Mouse (Mus musculus) spleen, adult 2 months (tissue): ENCODE data around the gene Eng. TPM values are rescaled to one million over a fixed set of nuclear protein-coding genes. Genes with fewer than 3 reads are reported as not detected.
A peak's percentile ranks its signal among the peaks of the same experiment; 100 is the strongest.

Experiments used
- DNase-seq, 2 experiments: peaks; one replicate each; pipeline versions ENCODE4 v3.0.0 to v3.0.0-alpha.2; 2012 to 2021; ENCODE audit warnings: low spot score in 2 of 2, low read depth in 1 of 2
- H3K27ac ChIP-seq: fragments of 200-500 bp; 2 replicates; pipeline ENCODE4 v1.5.1; 2012; ENCODE audit warnings: low read length, inconsistent platforms; ENCODE audit not compliant: insufficient read depth
- H3K27me3 ChIP-seq: fragments of 200-500 bp; 2 replicates; pipeline ENCODE4 v1.6.1; 2012; ENCODE audit warnings: mild to moderate bottlenecking, moderate library complexity, low read length, inconsistent platforms; ENCODE audit not compliant: control insufficient read depth, insufficient read depth
- H3K36me3 ChIP-seq: fragments of 200-500 bp; 2 replicates; pipeline ENCODE4 v1.6.1; 2012; ENCODE audit warnings: mild to moderate bottlenecking, low read length, inconsistent platforms; ENCODE audit not compliant: control insufficient read depth, insufficient read depth
- H3K4me1 ChIP-seq: fragments of 200-500 bp; 2 replicates; pipeline ENCODE4 v1.6.1; 2011; ENCODE audit warnings: inconsistent platforms; ENCODE audit not compliant: control insufficient read depth, insufficient read depth, insufficient read length
- H3K4me3 ChIP-seq: fragments of 200-500 bp; 2 replicates; pipeline ENCODE4 v1.5.1; 2011; ENCODE audit warnings: mild to moderate bottlenecking, inconsistent platforms; ENCODE audit not compliant: insufficient read depth, insufficient read length; ENCODE audit errors: extremely low read depth
- CTCF ChIP-seq: fragments of 200-500 bp; IDR thresholded peaks from 2 replicates; pipeline ENCODE4 v1.5.1; 2011; ENCODE audit warnings: mild to moderate bottlenecking, inconsistent platforms; ENCODE audit not compliant: insufficient read depth, insufficient read length, insufficient replicate concordance; ENCODE audit errors: extremely low read depth
- POLR2A ChIP-seq: fragments of 200-500 bp; IDR thresholded peaks from 2 replicates; pipeline ENCODE4 v1.6.1; 2011; ENCODE audit warnings: low read depth, low read length, inconsistent platforms
- WGBS: fragments of 180-500 bp; shearing (Covaris S2); methylation state at CpG from one replicate; pipeline ENCODE4 v1.1.7; 2018; 5-methylcytosine and 5-hydroxymethylcytosine counted together
- polyA plus RNA-seq: library from polyadenylated mRNA; depleted of rRNA; stranded (reverse); fragments of >200 nt; gene quantifications from 2 replicates; pipeline ENCODE4 v1.2.3, GENCODE M21; 2012

Gene Eng
- polyA plus RNA-seq, 1 experiment, result 132 TPM

- H3K4me3 ChIP-seq, result peak overlapping the region; percentile 82
Measured at GRCm38 (mm10) chr2:32693282-32693681, 46.9 kb downstream of the Eng start.

DNA sequence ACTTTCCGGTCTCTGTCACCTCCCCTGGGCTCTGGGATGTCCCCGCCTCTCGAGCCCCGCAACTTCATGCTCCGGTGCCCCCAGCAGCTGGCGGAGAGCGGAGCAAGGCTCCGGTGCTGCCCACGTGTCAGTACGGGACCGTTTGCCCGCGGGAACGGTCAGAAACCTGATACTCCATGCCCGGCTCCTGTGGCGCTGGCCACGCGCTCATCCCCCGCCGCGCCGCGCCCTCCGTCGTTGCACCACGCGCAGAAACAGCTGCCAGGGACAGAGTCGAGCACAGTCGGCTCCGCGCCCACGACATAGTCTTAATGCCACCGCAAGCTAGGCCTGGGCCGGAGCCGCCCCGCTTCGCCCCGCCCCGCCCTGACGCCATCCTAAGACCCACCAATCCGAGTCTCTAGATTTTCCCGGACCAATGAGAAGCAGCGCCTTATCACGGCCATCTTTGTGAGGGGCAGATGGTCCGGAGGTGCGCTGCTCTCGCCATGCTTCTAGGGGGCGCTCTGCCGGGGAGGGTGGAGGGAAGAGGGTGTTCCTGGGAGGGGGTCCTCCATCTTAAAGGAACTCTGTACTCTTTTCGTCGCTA lies 47.5 kb downstream of the Eng start:
- no peaks in the 10 kb centered on the region for H3K36me3 ChIP-seq
- H3K4me1 ChIP-seq, result no peaks in the 10 kb centered on the region; the same call in 1 of the 2 replicates
- peak overlapping the region; percentile 76 for H3K27ac ChIP-seq
- DNase-seq, result peak; percentile 92 to 94
- peak; percentile 82 for TF ChIP-seq CTCF
- peak; percentile 83 for TF ChIP-seq POLR2A
- H3K27me3 ChIP-seq, result no peaks in the 10 kb centered on the region
- H3K4me3 ChIP-seq, result peak overlapping the region; percentile 82
- under 1% methylated on average over 51 of the region's 51 CpGs for WGBS

More at GRCm38 (mm10) chr2:32693282-32693681, 46.9 kb downstream of the Eng start:
- no peak for DNase-seq
- WGBS, result 12% methylated on average over 7 of the region's 7 CpGs
- no peaks in the 10 kb centered on the region; the same call in 1 of the 2 replicates for H3K4me1 ChIP-seq
- H3K27me3 ChIP-seq, result no peaks in the 10 kb centered on the region
- TF ChIP-seq CTCF (no peak), POLR2A (no peak)
- H3K27ac ChIP-seq, result no peak overlapping the region
- no peaks in the 10 kb centered on the region for H3K36me3 ChIP-seq

GRCm38 (mm10) chr2:32694691-32695090 lies 48.3 kb downstream of the Eng start:
- H3K4me1 ChIP-seq, result no peaks in the 10 kb centered on the region; the same call in 1 of the 2 replicates
- H3K36me3 ChIP-seq, result no peaks in the 10 kb centered on the region
- H3K4me3 ChIP-seq, result no peak overlapping the region
- TF ChIP-seq CTCF, result no peak
- no peak for TF ChIP-seq POLR2A
- no peak overlapping the region for H3K27ac ChIP-seq
- WGBS, result 90% methylated on average over 12 of the region's 12 CpGs
- no peak for DNase-seq
- no peaks in the 10 kb centered on the region for H3K27me3 ChIP-seq

DNA sequence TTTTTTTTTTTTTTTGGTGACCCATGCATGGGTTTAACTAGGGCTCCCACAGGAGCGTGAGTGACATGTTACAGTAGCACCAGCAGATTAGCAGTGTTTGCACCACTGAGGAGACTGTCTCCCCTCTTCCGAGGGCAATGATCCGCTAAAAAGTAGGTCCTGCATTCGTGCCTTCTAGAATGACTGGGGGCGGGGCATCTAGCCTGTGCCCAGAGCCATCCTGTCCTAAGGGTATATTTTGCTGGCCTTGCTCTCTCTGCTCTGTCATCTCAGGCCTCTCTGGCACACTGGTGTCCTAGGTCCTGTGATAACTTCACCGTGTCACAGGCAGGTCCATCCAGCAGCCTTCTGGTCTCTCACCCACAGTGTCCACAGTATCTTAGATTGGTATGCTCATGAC lies 53.3 kb downstream of the Eng start:
- Histone ChIP-seq H3K36me3 (no peaks in the 10 kb centered on the region; the same call in 1 of the 2 replicates), H3K4me3 (no peak overlapping the region), H3K27ac (no peak overlapping the region), H3K27me3 (no peaks in the 10 kb centered on the region), H3K4me1 (no peaks in the 10 kb centered on the region)
- 91% methylated on average over 6 of the region's 6 CpGs for WGBS
- no peak for TF ChIP-seq CTCF
- no peak for TF ChIP-seq POLR2A
- DNase-seq, result no peak

- no peaks in the 10 kb centered on the region for H3K4me1 ChIP-seq
- H3K27ac ChIP-seq, result no peak overlapping the region
- H3K36me3 ChIP-seq, result peaks cover 6% of the 10 kb centered on the region
- TF ChIP-seq CTCF (no peak), POLR2A (no peak)
- no peaks in the 10 kb centered on the region for H3K27me3 ChIP-seq
- DNase-seq, result no peak
- 89% methylated on average over 14 of the region's 14 CpGs for WGBS
- H3K4me3 ChIP-seq, result no peak overlapping the region
Measured at GRCm38 (mm10) chr2:32700966-32701743, 54.8 kb downstream of the Eng start.

DNA sequence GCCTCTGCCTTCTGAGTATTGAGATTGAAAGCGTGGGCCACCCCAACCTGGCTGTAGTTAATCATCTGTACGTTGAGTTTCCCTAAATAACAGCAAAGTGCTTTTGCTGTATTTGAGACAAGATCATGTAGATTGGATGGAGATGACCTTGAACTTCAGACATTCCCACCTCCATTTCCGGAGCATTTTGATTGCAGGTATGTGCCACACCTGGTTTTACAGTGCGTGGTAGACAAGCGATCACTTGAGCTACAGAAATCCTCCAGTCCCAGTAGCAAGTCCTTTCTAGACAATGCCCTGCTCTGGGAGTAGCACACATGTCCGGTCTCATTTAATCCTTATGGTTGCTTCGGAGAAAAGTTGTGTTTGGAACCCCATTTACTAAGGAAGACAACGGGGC lies 56.7 kb downstream of the Eng start:
- Histone ChIP-seq H3K36me3 (peaks cover 19% of the 10 kb centered on the region), H3K4me1 (no peaks in the 10 kb centered on the region), H3K27me3 (no peaks in the 10 kb centered on the region), H3K4me3 (no peak overlapping the region), H3K27ac (no peak overlapping the region)
- WGBS, result 95% methylated on average over 8 of the region's 8 CpGs
- no peak for TF ChIP-seq POLR2A
- TF ChIP-seq CTCF, result no peak
- DNase-seq, result no peak

GRCm38 (mm10) chr2:32704021-32704421 lies 57.6 kb downstream of the Eng start, which contains the start of gene Fpgs:
Gene Fpgs (minus strand): TSS chr2:32704145.
- peaks cover 24% of the 10 kb centered on the region for H3K36me3 ChIP-seq
- no peak for TF ChIP-seq POLR2A
- no peak for TF ChIP-seq CTCF
- 94% methylated on average over 2 of the region's 2 CpGs for WGBS
- no peak within 1 kb of the TSS for H3K4me3 ChIP-seq
- H3K27ac ChIP-seq, result no peak within 1 kb of the TSS
- H3K27me3 ChIP-seq, result no peaks in the 10 kb centered on the region
- no peak for DNase-seq
- H3K4me1 ChIP-seq, result no peaks in the 10 kb centered on the region
